Mouse (Mus musculus) ES-E14 (cell line): ENCODE results near the gene Adgrf1. TPM values are rescaled to one million over a fixed set of nuclear protein-coding genes. Genes with fewer than 3 reads are reported as not detected.

Source experiments
- DNase-seq: peaks from one replicate; pipeline ENCODE4 v3.0.0-alpha.2; 2013; ENCODE audit warnings: low read depth, low spot score
- H3K27ac ChIP-seq: 2 replicates; pipeline ENCODE4 v1.5.1; 2012; ENCODE audit warnings: low read depth, mild to moderate bottlenecking, low read length, moderate library complexity, mixed read lengths; ENCODE audit not compliant: poor library complexity, insufficient read depth, severe bottlenecking
- H3K36me3 ChIP-seq: 2 replicates; pipeline ENCODE4 v1.6.1; 2012; ENCODE audit warnings: mild to moderate bottlenecking, low read length, moderate library complexity, mixed read lengths; ENCODE audit not compliant: control insufficient read depth, poor library complexity, insufficient read depth, severe bottlenecking
- H3K4me1 ChIP-seq, 2 experiments: fragments of 150-350 bp in 1 of 2; sonication (generic) in 1 of 2; 2 replicates each; pipeline ENCODE4 v1.6.1; 2012; ENCODE audit warnings: low read length in 2 of 2, mild to moderate bottlenecking in 1 of 2, mixed read lengths in 1 of 2; ENCODE audit not compliant: control insufficient read depth in 2 of 2, insufficient read depth in 2 of 2, poor library complexity in 1 of 2
- H3K4me3 ChIP-seq, 2 experiments: fragments of 150-350 bp in 1 of 2; sonication (generic) in 1 of 2; 2 replicates each; pipeline ENCODE4 v1.5.1; 2012; ENCODE audit warnings: low read length in 2 of 2, low read depth in 1 of 2, mild to moderate bottlenecking in 1 of 2, mixed read lengths in 1 of 2; ENCODE audit not compliant: insufficient read depth in 1 of 2, poor library complexity in 1 of 2, severe bottlenecking in 1 of 2
- H3K9ac ChIP-seq: 2 replicates; pipeline ENCODE4 v1.6.1; 2012; ENCODE audit warnings: low read depth, mild to moderate bottlenecking, low read length, mixed read lengths; ENCODE audit not compliant: poor library complexity, insufficient read depth, severe bottlenecking
- H3K9me3 ChIP-seq: fragments of 150-350 bp; sonication (generic); 2 replicates; pipeline ENCODE4 v1.6.1; 2012; ENCODE audit warnings: low read depth, mild to moderate bottlenecking, low read length; ENCODE audit not compliant: control insufficient read depth, insufficient read depth
- CHD2 ChIP-seq: IDR thresholded peaks from 2 replicates; pipeline ENCODE4 v1.6.1; 2014; ENCODE audit warnings: mild to moderate bottlenecking, low read depth, low read length, inconsistent platforms
- HCFC1 ChIP-seq: IDR thresholded peaks from 2 replicates; pipeline ENCODE4 v1.6.1; 2012; ENCODE audit warnings: low read length, inconsistent platforms, borderline replicate concordance; ENCODE audit not compliant: insufficient read depth
- MAFK ChIP-seq: IDR thresholded peaks from 2 replicates; pipeline ENCODE4 v1.6.1; 2014; ENCODE audit warnings: mild to moderate bottlenecking, low read depth, low read length, inconsistent platforms; ENCODE audit not compliant: insufficient read depth
- ZC3H11A ChIP-seq: IDR thresholded peaks from 2 replicates; pipeline ENCODE4 v1.6.1; 2012; ENCODE audit warnings: low read depth, mild to moderate bottlenecking, inconsistent platforms, low read length, borderline replicate concordance
- ZNF384 ChIP-seq: IDR thresholded peaks from 2 replicates; pipeline ENCODE4 v1.6.1; 2012; ENCODE audit warnings: low read depth, low read length, inconsistent platforms
- in situ Hi-C, 2 experiments: fragments of 600-800 bp; cut with MboI; formaldehyde crosslinking; loops; one replicate each; pipeline ENCODE4 v1.15.1; 2025; ENCODE audit warnings: low sequenced_read_pairs in 2 of 2, inconsistent platforms in 1 of 2; ENCODE audit not compliant: unreplicated experiment in 2 of 2
- total RNA-seq: library from RNA; depleted of rRNA; stranded (reverse); fragments of 300-350 nt; gene quantifications from 2 replicates; pipeline ENCODE4 v1.2.3, GENCODE M21; 2012; rRNA removed

Adgrf1 gene
- total RNA-seq = not detected in 2 replicates

DNA sequence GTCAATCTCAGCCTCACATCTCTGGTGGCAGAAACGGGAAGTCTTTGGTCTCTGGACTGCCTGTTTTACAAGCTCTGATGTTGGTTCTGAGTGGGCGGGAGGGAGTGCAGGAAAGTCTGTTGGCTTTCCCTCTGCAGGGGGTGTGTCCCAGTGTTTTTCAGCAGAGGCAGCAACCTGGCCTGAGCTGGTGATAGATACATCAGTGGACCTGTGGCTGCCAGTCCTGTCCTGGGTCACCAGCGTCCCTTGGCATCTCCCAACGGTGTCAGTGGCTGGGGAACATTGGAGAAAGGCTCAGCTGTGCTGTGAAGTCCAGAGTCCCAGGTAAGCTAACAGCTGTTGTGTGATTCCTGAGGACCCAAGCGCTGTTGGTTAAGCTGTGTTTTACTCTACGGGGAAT lies at the start of gene Adgrf1:
TSS of gene Adgrf1 (plus strand) at position 169 of the 400 bp plus-strand sequence.
- in situ Hi-C loops = loop anchor here in 1 of 2 experiments (25.0 kb wide), 1 partner anchor 342 kb away; no protein-coding TSS in a partner anchor
- Histone ChIP-seq H3K4me3 (no peak within 1 kb of the TSS), H3K9me3 (no peaks in the 10 kb centered on the region), H3K36me3 (no peaks in the 10 kb centered on the region), H3K27ac (no peak within 1 kb of the TSS), H3K4me1 (no peaks in the 10 kb centered on the region; a peak in 1 of 4 replicates), H3K9ac (no peak within 1 kb of the TSS)
- DNase-seq = no peak
- TF ChIP-seq HCFC1 = no peak
- no peak for TF ChIP-seq CHD2
- TF ChIP-seq MAFK = no peak
- no peak for TF ChIP-seq ZNF384
- TF ChIP-seq ZC3H11A = no peak

DNA sequence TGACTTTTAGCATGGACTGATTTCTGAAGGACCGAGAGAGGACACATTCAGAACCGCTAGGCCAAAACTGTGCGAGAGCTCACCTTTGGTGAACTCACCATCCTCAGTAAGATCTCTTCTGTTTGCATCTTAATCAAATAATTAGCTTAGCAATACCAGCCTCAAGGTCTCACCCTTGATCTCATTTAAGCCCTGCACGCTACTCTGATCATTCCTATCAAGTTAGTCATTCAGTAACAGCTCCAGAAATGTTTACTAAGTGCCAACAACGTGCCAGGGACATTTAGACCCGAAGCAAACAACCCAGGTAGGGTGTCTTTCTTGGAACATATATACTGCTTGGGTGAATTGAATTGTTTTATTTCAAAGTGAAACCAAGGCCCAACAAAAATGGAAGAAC lies 44.0 kb upstream of the Adgrf1 start:
- Histone ChIP-seq H3K4me3 (no peak overlapping the region), H3K27ac (no peak overlapping the region), H3K9me3 (no peaks in the 10 kb centered on the region), H3K4me1 (no peaks in the 10 kb centered on the region), H3K36me3 (no peaks in the 10 kb centered on the region), H3K9ac (no peak overlapping the region)
- TF ChIP-seq ZNF384 = no peak
- TF ChIP-seq ZC3H11A = no peak
- no peak for TF ChIP-seq MAFK
- no peak for TF ChIP-seq HCFC1
- TF ChIP-seq CHD2 = no peak
- no peak for DNase-seq
- in situ Hi-C loops = loop anchor here in 1 of 2 experiments (10.0 kb wide), 1 partner anchor 221 kb away; no protein-coding TSS in a partner anchor

DNA sequence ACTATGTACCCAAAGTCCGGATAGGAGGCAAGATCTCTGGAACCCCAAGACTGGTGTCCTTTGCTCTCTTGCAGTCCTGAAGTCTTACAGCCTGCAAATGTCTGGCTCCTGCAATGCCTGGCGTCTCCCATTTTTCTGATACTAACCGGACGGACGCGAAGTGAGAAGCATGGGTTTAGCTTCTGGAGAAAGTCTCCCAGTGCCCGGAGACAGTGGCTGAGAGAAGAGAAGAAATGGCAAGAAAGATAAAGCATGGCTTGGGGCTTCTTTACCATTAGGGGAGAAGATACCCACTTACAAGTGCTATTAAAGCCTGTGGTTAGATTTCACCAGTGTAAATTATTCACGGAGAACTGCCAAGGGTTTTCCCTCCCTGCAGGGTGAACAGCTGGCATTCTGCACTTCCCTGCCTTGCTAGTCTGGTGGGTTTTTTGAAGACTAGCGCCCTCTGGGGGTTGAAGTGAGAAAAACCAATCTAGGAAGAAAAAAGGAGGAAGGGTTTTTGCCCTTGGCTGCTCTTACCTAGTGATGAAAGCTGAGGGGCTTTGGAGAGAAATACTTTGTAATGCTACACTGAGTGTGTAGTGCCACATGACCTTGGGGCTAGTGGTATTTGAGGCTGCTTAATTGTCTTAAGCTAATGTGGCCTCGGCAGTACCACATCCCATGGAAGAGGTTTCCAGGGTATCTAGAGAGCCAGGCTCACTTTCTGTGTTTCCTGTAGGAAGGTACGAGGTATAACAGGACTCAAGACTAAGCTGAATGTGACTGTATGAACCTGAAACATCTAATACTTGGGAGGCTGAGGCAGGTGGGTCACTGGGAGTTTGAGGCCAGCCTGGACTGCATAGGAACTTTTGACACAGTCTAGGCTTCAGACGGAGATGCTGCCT lies 40.3 kb upstream of the Adgrf1 start:
- no peaks in the 10 kb centered on the region for H3K36me3 ChIP-seq
- H3K9me3 ChIP-seq = no peaks in the 10 kb centered on the region
- in situ Hi-C loops = loop anchor here in 1 of 2 experiments (10.0 kb wide), 1 partner anchor 225 kb away; no protein-coding TSS in a partner anchor
- H3K9ac ChIP-seq = no peak overlapping the region
- DNase-seq = peak; percentile 74
- no peak overlapping the region for H3K27ac ChIP-seq
- TF ChIP-seq ZNF384 = 0 out of 2 replicates have a peak, but pooled peaks have one; percentile 15
- TF ChIP-seq HCFC1 = no peak
- TF ChIP-seq ZC3H11A = peak; percentile 95
- no peaks in the 10 kb centered on the region for H3K4me1 ChIP-seq
- no peak overlapping the region for H3K4me3 ChIP-seq

DNA sequence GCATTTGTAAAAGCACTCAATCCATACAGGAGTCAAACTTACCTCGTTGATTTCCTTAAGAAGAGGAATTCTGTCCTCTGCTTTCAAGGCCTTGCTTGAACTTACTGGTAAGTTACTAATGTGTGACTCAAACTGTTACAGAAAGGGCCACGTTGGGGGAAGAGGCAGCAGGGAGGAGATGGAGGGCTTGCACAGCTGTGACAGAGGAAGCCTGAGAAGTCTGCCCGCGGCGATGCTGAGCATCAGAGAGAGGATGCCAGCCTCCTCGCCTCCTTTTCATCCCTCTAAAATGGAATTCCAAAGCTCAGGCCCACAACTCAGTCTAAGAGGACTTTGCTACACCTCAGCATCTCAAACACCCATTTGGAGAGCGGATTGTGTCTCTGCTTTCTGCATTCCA lies 39.3 kb upstream of the Adgrf1 start:
- in situ Hi-C loops = no loop called here
- H3K4me3 ChIP-seq = no peak overlapping the region
- no peak for DNase-seq
- H3K27ac ChIP-seq = no peak overlapping the region
- no peaks in the 10 kb centered on the region for H3K36me3 ChIP-seq
- H3K4me1 ChIP-seq = no peaks in the 10 kb centered on the region
- no peaks in the 10 kb centered on the region for H3K9me3 ChIP-seq
- H3K9ac ChIP-seq = no peak overlapping the region
- no peak for TF ChIP-seq ZC3H11A
- TF ChIP-seq HCFC1 = no peak
- no peak for TF ChIP-seq CHD2
